Mouse (Mus musculus) CH12.LX (cell line): ENCODE measurements at regions not wholly inside any gene's neighbourhood (a gene's known extent, or its start where the extent isn't known, plus 50 kb on each side); places are given as distances from the start of the nearest gene placed in this dataset.

Source experiments
- DNase-seq: peaks from one replicate; pipeline ENCODE4 v3.0.0-alpha.2; 2013; ENCODE audit errors: extremely low read depth
- H3K27ac ChIP-seq: 2 replicates; pipeline ENCODE4 v1.5.1; 2012; ENCODE audit warnings: low read depth, mild to moderate bottlenecking, control low read depth, moderate library complexity; ENCODE audit not compliant: insufficient read depth
- H3K27me3 ChIP-seq: replicated peaks from 2 replicates; pipeline ENCODE3; 2012; ENCODE audit warnings: inconsistent platforms
- H3K36me3 ChIP-seq, 2 experiments: replicated peaks in 1 of 2; 2 replicates each; pipeline versions ENCODE3 to v1.6.1; 2012; ENCODE audit warnings: inconsistent platforms in 1 of 2, low read length in 1 of 2, mild to moderate bottlenecking in 1 of 2, mixed read lengths in 1 of 2, moderate library complexity in 1 of 2; ENCODE audit not compliant: control insufficient read depth in 1 of 2, insufficient read depth in 1 of 2
- H3K4me1 ChIP-seq, 2 experiments: 2 replicates each; pipeline ENCODE4 v1.6.1; 2012; ENCODE audit warnings: inconsistent platforms in 1 of 2, moderate library complexity in 1 of 2; ENCODE audit not compliant: insufficient read depth in 2 of 2, control insufficient read depth in 1 of 2
- H3K4me2 ChIP-seq: 2 replicates; pipeline ENCODE4 v1.6.1; 2012; ENCODE audit warnings: low read depth, mild to moderate bottlenecking, control low read depth; ENCODE audit not compliant: poor library complexity, insufficient read depth, severe bottlenecking
- H3K4me3 ChIP-seq, 3 experiments: fragments of 150-350 bp in 1 of 3; sonication (generic) in 1 of 3; replicated peaks in 1 of 3; 2 replicates each; pipeline versions ENCODE3 to v1.5.1; 2011 to 2012; ENCODE audit warnings: low read depth in 2 of 3, low read length in 2 of 3, mild to moderate bottlenecking in 2 of 3, moderate library complexity in 2 of 3, control low read depth in 1 of 3, improper control_type of control experiment in 1 of 3, inconsistent platforms in 1 of 3, mixed read lengths in 1 of 3; ENCODE audit not compliant: poor library complexity in 1 of 3
- H3K79me2 ChIP-seq: replicated peaks from 2 replicates; pipeline ENCODE4 v1.6.1; 2012; ENCODE audit warnings: mild to moderate bottlenecking, moderate library complexity; ENCODE audit not compliant: control insufficient read depth, poor library complexity, insufficient read depth, severe bottlenecking; ENCODE audit errors: extremely low read depth
- H3K9ac ChIP-seq: 2 replicates; pipeline ENCODE4 v1.6.1; 2012; ENCODE audit warnings: low read depth, mild to moderate bottlenecking, control low read depth, moderate library complexity; ENCODE audit not compliant: insufficient read depth
- H3K9me3 ChIP-seq: replicated peaks from 2 replicates; pipeline ENCODE3; 2012; ENCODE audit warnings: low read length, inconsistent platforms, mixed read lengths
- BHLHE40 ChIP-seq: IDR thresholded peaks from 2 replicates; pipeline ENCODE4 v1.6.1; 2011; ENCODE audit warnings: mild to moderate bottlenecking, low read depth, low read length, improper control_type of control experiment
- CHD1 ChIP-seq: IDR thresholded peaks from 2 replicates; pipeline ENCODE4 v1.6.1; 2012; ENCODE audit warnings: low read depth, low read length, improper control_type of control experiment, inconsistent platforms
- CTCF ChIP-seq, 2 experiments: IDR thresholded peaks in 1 of 2; conservative IDR thresholded peaks in 1 of 2; 2 replicates each; pipeline ENCODE4 v1.5.1; 2011 to 2012; ENCODE audit warnings: low read depth in 2 of 2, low read length in 2 of 2, improper control_type of control experiment in 1 of 2, inconsistent platforms in 1 of 2, mild to moderate bottlenecking in 1 of 2, moderate library complexity in 1 of 2
- ETS1 ChIP-seq: conservative IDR thresholded peaks from 2 replicates; pipeline ENCODE4 v1.6.1; 2012; ENCODE audit warnings: low read depth, mild to moderate bottlenecking, inconsistent platforms, low read length, improper control_type of control experiment, moderate library complexity
- IRF4 ChIP-seq: IDR thresholded peaks from 2 replicates; pipeline ENCODE4 v1.6.1; 2014; ENCODE audit warnings: low read depth, mild to moderate bottlenecking, inconsistent platforms, low read length, improper control_type of control experiment
- JUND ChIP-seq: conservative IDR thresholded peaks from 2 replicates; pipeline ENCODE4 v1.6.1; 2011; ENCODE audit warnings: low read depth, low read length, improper control_type of control experiment
- MEF2A ChIP-seq: IDR thresholded peaks from 2 replicates; pipeline ENCODE4 v1.6.1; 2014; ENCODE audit warnings: low read depth, mild to moderate bottlenecking, inconsistent platforms, low read length, improper control_type of control experiment, borderline replicate concordance
- MXI1 ChIP-seq: IDR thresholded peaks from 2 replicates; pipeline ENCODE4 v1.6.1; 2011; ENCODE audit warnings: mild to moderate bottlenecking, low read depth, low read length, improper control_type of control experiment
- NELFE ChIP-seq: IDR thresholded peaks from 2 replicates; pipeline ENCODE4 v1.6.1; 2011; ENCODE audit warnings: low read depth, low read length, improper control_type of control experiment
- NRF1 ChIP-seq: IDR thresholded peaks from 2 replicates; pipeline ENCODE4 v1.6.1; 2014; ENCODE audit warnings: low read depth, mild to moderate bottlenecking, inconsistent platforms, low read length, improper control_type of control experiment, moderate library complexity
- PAX5 ChIP-seq: IDR thresholded peaks from 2 replicates; pipeline ENCODE4 v1.6.1; 2012; ENCODE audit warnings: low read length, inconsistent platforms, mixed read lengths
- TCF12 ChIP-seq: IDR thresholded peaks from 2 replicates; pipeline ENCODE4 v1.6.1; 2014; ENCODE audit warnings: low read depth, mild to moderate bottlenecking, inconsistent platforms, low read length, improper control_type of control experiment
- UBTF ChIP-seq: IDR thresholded peaks from 2 replicates; pipeline ENCODE4 v1.6.1; 2012; ENCODE audit warnings: low read depth, mild to moderate bottlenecking, inconsistent platforms, low read length, improper control_type of control experiment, moderate library complexity
- USF1 ChIP-seq: IDR thresholded peaks from 2 replicates; pipeline ENCODE4 v1.6.1; 2014; ENCODE audit warnings: low read depth, mild to moderate bottlenecking, inconsistent platforms, low read length, improper control_type of control experiment
- ZKSCAN1 ChIP-seq: IDR thresholded peaks from 2 replicates; pipeline ENCODE4 v1.6.1; 2012; ENCODE audit warnings: low read depth, inconsistent platforms, low read length, improper control_type of control experiment, borderline replicate concordance
- ZNF384 ChIP-seq: IDR thresholded peaks from 2 replicates; pipeline ENCODE4 v1.6.1; 2012; ENCODE audit warnings: low read depth, low read length, improper control_type of control experiment, inconsistent platforms
- dilution Hi-C: fragments of 300-500 bp; cut with MboI; formaldehyde crosslinking; loops from 2 replicates; pipeline ENCODE4 v1.14.3; 2020; ENCODE audit warnings: low sequenced_read_pairs; ENCODE audit not compliant: extremely low pct_unique_long_range_greater_than_20kb, extremely low pct_ligation_motif_present
- in situ Hi-C: fragments of 300-500 bp; cut with MboI; formaldehyde crosslinking; loops from 3 replicates; pipeline ENCODE4 v1.14.3; 2019; ENCODE audit warnings: low sequenced_read_pairs, low pct_ligation_motif_present, low pct_unique_long_range_greater_than_20kb, mixed read lengths

GRCm38 (mm10) chr15:36367296-36367695 lies 640.3 kb downstream of the Zfp706 start:
- no peak overlapping the region for H3K27ac ChIP-seq
- dilution Hi-C loops, result no loop called here
- in situ Hi-C loops, result no loop called here
- DNase-seq, result no peak
- no peaks in the 10 kb centered on the region for H3K27me3 ChIP-seq
- H3K36me3 ChIP-seq, result no peaks in the 10 kb centered on the region
- peaks cover 20 to 42% of the 10 kb centered on the region in 2 experiments for H3K4me1 ChIP-seq
- no peak overlapping the region for H3K9ac ChIP-seq
- no peak overlapping the region for H3K4me3 ChIP-seq
- no peak for TF ChIP-seq CHD1
- TF ChIP-seq ZNF384, result no peak
- no peak for TF ChIP-seq MXI1
- TF ChIP-seq IRF4, result no peak
- TF ChIP-seq ETS1, result no peak
- no peak for TF ChIP-seq BHLHE40
- no peak for TF ChIP-seq MEF2A
- TF ChIP-seq NRF1, result no peak
- TF ChIP-seq CTCF (conservative IDR thresholded peaks at IDR 0.05 in 1 of 2, IDR thresholded peaks at IDR 0.05 in 1 of 2; ENCODE audit: low read depth in 2 of 2, low read length in 2 of 2), result no peak
- no peak for TF ChIP-seq USF1
- TF ChIP-seq NELFE, result no peak
- no peak for TF ChIP-seq ZKSCAN1
- TF ChIP-seq UBTF, result no peak
- TF ChIP-seq JUND, result no peak
- TF ChIP-seq TCF12, result no peak
- H3K9me3 ChIP-seq, result no peaks in the 10 kb centered on the region
- no peak overlapping the region for H3K4me2 ChIP-seq
- H3K79me2 ChIP-seq, result no peaks in the 10 kb centered on the region

- Histone ChIP-seq H3K9me3 (no peaks in the 10 kb centered on the region), H3K27ac (no peak overlapping the region), H3K9ac (no peak overlapping the region), H3K27me3 (no peaks in the 10 kb centered on the region), H3K4me2 (no peak overlapping the region), H3K36me3 (no peaks in the 10 kb centered on the region), H3K79me2 (no peaks in the 10 kb centered on the region), H3K4me3 (no peak overlapping the region), H3K4me1 (peaks cover 14 to 45% of the 10 kb centered on the region in 2 experiments)
- in situ Hi-C loops (no loop called here), dilution Hi-C loops (no loop called here)
- DNase-seq, result no peak
- TF ChIP-seq PAX5 (no peak), TCF12 (peak; percentile 36; the same call in 1 of the 2 replicates)
Measured at GRCm38 (mm10) chr15:36364757-36365156, 642.8 kb downstream of the Zfp706 start.
